Mouse (Mus musculus) gastrocnemius, adult 2 months (tissue): Measurements from ENCODE around the gene Dcst2. TPM values are rescaled to one million over a fixed set of nuclear protein-coding genes. Genes with fewer than 3 reads are reported as not detected.

ENCODE experiments used
- DNase-seq: peaks from one replicate; pipeline ENCODE4 v3.0.0; 2022
- H3K27ac ChIP-seq: fragments of 200-600 bp; 2 replicates; pipeline ENCODE4 v1.8.1; 2022; ENCODE audit warnings: mild to moderate bottlenecking
- H3K4me3 ChIP-seq: fragments of 200-600 bp; 2 replicates; pipeline ENCODE4 v1.8.1; 2022; ENCODE audit warnings: mild to moderate bottlenecking, moderate library complexity
- CTCF ChIP-seq: fragments of 200-600 bp; IDR thresholded peaks from 2 replicates; pipeline ENCODE4 v1.8.1; 2022; ENCODE audit warnings: antibody characterized with exemption, mild to moderate bottlenecking, moderate library complexity
- intact Hi-C: fragments of 180-260 bp; cut with DNase I; formaldehyde crosslinking; loops from one replicate; pipeline ENCODE4 v1.15.1; 2025
- long read RNA-seq, 2 experiments: library from polyadenylated mRNA; stranded (forward); transcript quantifications; one replicate each; pipeline ENCODE4 v2.0.0; 2021
- total RNA-seq, 2 experiments: library from RNA; stranded (reverse); gene quantifications; 2 replicates each; pipeline ENCODE4 v1.2.3; 2021

Gene Dcst2
- not detected for total RNA-seq
- long read RNA-seq, experiment 1, result 0 reads
- long read RNA-seq, experiment 2, result 0 reads

- no peak within 1 kb of the TSS for H3K27ac ChIP-seq
- no peak within 1 kb of the TSS for H3K4me3 ChIP-seq
- intact Hi-C loops, result no loop called here
- no peak for DNase-seq
- TF ChIP-seq CTCF, result no peak
These were observed at the start of gene Dcst2 for GRCm38 (mm10) chr3:89361675-89362074. Dcst2 (plus strand) TSS chr3:89361975.

- TF ChIP-seq CTCF, result no peak
- intact Hi-C loops, result no loop called here
- Histone ChIP-seq H3K27ac (0 out of 2 replicates have a peak overlapping the region, but pooled peaks have one; percentile 38), H3K4me3 (no peak overlapping the region)
- no peak for DNase-seq
These were observed 47.4 kb upstream of the Dcst2 start for GRCm38 (mm10) chr3:89314340-89314739.

- TF ChIP-seq CTCF, result no peak
- intact Hi-C loops, result no loop called here
- no peak for DNase-seq
- Histone ChIP-seq H3K27ac (peak overlapping the region; percentile 38), H3K4me3 (no peak overlapping the region)
These were observed 47.0 kb upstream of the Dcst2 start for GRCm38 (mm10) chr3:89314791-89315190.

GRCm38 (mm10) chr3:89315195-89315929, 46.4 kb upstream of the Dcst2 start:
- Histone ChIP-seq H3K27ac (peak overlapping the region; percentile 38), H3K4me3 (peak overlapping the region; percentile 50)
- intact Hi-C loops, result no loop called here
- peak; percentile 98 for TF ChIP-seq CTCF
- DNase-seq, result peak; percentile 83

- DNase-seq, result peak; percentile 37
- H3K4me3 ChIP-seq, result peak overlapping the region; percentile 50
- no peak overlapping the region for H3K27ac ChIP-seq
- intact Hi-C loops, result loop anchor here (2.0 kb wide), 2 partner anchors 39 to 169 kb away; no protein-coding TSS in a partner anchor
- TF ChIP-seq CTCF, result no peak
These were observed 45.6 kb upstream of the Dcst2 start for GRCm38 (mm10) chr3:89315930-89316831.

GRCm38 (mm10) chr3:89316833-89317232, 44.9 kb upstream of the Dcst2 start:
- peak; percentile 83 for DNase-seq
- peak; percentile 97; the same call in 1 of the 2 replicates for TF ChIP-seq CTCF
- intact Hi-C loops, result loop anchor here (2.0 kb wide), 2 partner anchors 38 to 168 kb away; no protein-coding TSS in a partner anchor
- Histone ChIP-seq H3K4me3 (peak overlapping the region; percentile 50), H3K27ac (no peak overlapping the region)

- intact Hi-C loops, result loop anchor here (2.0 kb wide), 2 partner anchors 38 to 168 kb away; no protein-coding TSS in a partner anchor
- DNase-seq, result no peak
- Histone ChIP-seq H3K27ac (no peak overlapping the region), H3K4me3 (no peak overlapping the region)
- TF ChIP-seq CTCF, result no peak
These were observed 44.5 kb upstream of the Dcst2 start for GRCm38 (mm10) chr3:89317246-89317645.

- TF ChIP-seq CTCF, result no peak
- intact Hi-C loops, result no loop called here
- H3K4me3 ChIP-seq, result no peak overlapping the region
- no peak for DNase-seq
- no peak overlapping the region for H3K27ac ChIP-seq
These were observed 43.5 kb upstream of the Dcst2 start for GRCm38 (mm10) chr3:89318316-89318715.

- intact Hi-C loops, result no loop called here
- no peak for TF ChIP-seq CTCF
- Histone ChIP-seq H3K27ac (no peak overlapping the region), H3K4me3 (peak overlapping the region; percentile 60)
- DNase-seq, result no peak
These were observed 42.7 kb upstream of the Dcst2 start for GRCm38 (mm10) chr3:89318971-89319590.

- no peak for DNase-seq
- Histone ChIP-seq H3K27ac (no peak overlapping the region), H3K4me3 (peak overlapping the region; percentile 60)
- TF ChIP-seq CTCF, result no peak
- intact Hi-C loops, result no loop called here
These were observed 42.0 kb upstream of the Dcst2 start for GRCm38 (mm10) chr3:89319591-89320350.

- H3K4me3 ChIP-seq, result peak overlapping the region; percentile 73
- TF ChIP-seq CTCF, result no peak
- intact Hi-C loops, result no loop called here
- DNase-seq, result no peak
- H3K27ac ChIP-seq, result no peak overlapping the region
These were observed 41.1 kb upstream of the Dcst2 start for GRCm38 (mm10) chr3:89320581-89321182.
